Mouse (Mus musculus) brain, embryonic 18.5 days (tissue): ENCODE measurements at regions not wholly inside any gene's neighbourhood (a gene's known extent, or its start where the extent isn't known, plus 50 kb on each side); places are given as distances from the start of the nearest gene placed in this dataset.

Experiments
- DNase-seq: peaks from one replicate; pipeline ENCODE4 v3.0.0-alpha.2; 2012; ENCODE audit warnings: low read depth, low spot score

DNA sequence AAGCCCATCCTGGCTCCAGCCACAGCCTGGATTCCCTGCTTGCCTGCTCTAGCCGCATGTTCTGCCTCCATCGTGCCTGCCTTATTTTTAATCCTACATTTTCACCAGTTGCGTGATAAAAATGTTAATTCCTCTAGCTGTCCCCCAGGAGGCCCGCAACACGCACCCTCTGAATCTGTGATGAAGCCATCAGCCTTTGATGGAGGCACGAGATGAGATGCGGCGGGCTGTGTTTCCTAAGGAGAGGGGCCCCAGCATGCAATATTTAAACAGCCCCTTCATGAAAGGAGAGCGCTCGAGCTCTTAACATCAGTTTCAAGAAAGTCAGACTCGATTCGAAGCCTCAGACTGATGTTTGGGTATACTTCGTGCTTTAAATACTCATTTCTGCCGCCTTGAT is 76.3 kb downstream of the Nptx2 start:
- DNase-seq: no peak

- no peak for DNase-seq
Measured at GRCm38 (mm10) chr5:144623358-144623757, 77.7 kb downstream of the Nptx2 start.

- no peak for DNase-seq
Measured at GRCm38 (mm10) chr5:144632295-144632694, 86.6 kb downstream of the Nptx2 start.

GRCm38 (mm10) chr5:144638631-144639030 is 92.9 kb downstream of the Nptx2 start:
- DNase-seq: no peak

DNA sequence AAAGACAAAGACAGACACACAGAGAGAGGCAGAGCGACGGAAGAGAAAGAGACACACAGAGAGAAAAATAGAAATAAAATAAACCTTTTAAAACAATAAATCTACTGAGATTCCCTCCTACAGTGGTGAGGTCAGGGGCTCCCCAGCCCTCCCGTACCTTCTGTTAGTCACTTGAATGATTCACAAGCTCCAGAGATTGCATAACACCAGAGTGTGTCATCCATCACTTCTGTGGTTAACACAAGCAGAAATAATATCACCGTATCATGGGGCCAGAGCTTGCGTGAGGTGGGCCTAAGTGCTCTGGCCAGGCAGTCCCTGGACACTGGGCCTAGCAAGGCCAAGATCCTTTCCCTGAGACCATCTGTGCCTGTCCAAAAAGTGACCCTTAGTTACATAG is 93.9 kb downstream of the Nptx2 start:
- no peak for DNase-seq

DNA sequence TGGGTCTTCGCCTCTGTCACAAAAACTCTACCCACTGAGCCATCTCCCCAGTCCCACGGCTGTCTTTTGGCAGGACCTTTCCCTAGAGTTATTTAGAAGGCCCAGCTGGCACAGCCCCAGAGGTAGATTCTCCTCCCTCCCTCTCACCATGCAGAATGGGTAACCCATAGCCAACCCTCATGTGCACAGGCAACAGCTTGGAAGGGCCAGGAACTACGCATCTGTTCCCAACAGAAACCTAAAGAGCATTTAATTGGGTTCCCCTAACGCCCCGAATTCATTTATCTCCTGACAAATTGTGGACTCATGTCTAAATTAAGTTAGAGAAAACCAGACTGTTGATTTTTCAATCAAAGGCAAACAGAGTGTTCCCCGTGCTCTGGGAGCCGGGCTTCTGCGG is 97.1 kb downstream of the Nptx2 start:
- no peak for DNase-seq

DNA sequence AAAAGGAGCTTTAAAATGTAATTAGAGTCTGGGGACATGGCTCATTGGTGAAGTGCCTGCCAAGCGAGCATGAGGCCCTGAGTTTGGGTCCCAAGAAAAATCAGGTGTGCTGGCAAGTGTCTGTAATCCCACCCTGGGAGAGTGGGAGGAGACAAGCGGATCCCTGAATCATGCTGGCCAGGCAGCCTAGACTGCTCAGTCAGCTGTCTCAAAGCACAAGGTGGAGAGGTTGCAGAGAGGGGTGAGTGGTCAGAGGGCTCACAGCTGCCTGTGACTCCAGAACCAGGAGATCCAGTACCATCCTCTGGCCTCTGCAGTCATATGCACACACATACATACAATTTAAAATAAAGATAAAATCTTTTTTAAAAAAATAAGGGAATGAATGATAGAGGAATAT is 97.7 kb downstream of the Nptx2 start:
- DNase-seq: no peak

- no peak for DNase-seq
Measured at GRCm38 (mm10) chr5:144645367-144645766, 99.7 kb downstream of the Nptx2 start.

DNA sequence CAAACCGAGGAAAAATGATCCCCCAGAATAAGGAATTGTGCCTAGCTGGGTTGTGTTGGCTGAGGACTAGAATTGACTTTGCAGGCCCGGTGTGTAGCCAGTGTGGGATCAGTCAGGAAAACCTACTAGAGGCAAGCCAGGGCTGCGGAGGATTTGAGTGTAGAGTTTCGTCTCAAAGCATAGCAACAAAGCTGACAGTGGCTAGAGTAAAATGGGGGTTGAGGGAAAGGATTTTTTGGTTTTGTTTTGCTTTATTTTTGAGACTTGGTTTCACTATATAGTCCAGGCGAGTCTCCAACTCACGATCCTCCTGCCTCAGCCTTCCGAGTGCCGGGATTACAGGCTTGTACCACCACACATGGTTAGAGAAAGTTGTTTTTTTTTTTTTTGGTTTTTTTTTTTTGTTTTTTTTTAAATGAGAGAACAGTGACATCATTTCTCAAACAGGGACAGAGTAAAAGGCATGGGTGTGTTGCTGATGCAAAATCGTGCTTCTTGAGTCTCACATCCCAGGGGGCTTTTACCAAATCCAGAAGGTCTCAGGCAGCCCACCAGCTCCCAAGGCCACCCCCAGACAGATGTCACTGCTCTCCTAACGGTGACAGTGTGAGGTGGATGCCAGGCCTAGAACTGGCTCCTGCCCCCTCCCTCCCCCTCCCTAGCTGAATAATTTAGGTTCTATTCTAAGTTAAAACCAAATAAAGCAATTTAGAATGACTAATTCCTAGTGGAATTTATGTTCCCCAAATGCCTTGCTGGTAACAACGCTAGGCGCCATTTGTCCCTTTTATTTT is 101.8 kb downstream of the Nptx2 start:
- no peak for DNase-seq

DNA sequence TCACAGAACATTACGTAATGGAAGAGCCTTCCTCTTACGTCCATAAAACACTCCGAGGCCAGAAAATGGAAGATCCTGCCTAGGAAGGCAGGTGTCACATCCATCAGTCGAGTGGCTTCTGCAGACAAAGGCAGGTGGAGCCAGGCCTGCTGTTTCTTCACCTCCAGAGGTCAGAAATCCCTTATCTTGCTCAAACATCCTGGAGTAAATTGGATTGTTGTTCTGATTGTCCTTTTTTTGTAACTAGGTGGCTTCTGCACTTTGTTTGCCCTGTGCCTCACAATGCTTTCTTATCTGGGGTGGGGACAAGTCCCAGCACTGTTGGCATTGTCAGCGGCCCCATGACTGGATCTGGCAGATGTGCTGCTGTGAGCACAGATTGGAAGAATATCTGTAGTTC is 106.5 kb downstream of the Nptx2 start:
- no peak for DNase-seq

DNA sequence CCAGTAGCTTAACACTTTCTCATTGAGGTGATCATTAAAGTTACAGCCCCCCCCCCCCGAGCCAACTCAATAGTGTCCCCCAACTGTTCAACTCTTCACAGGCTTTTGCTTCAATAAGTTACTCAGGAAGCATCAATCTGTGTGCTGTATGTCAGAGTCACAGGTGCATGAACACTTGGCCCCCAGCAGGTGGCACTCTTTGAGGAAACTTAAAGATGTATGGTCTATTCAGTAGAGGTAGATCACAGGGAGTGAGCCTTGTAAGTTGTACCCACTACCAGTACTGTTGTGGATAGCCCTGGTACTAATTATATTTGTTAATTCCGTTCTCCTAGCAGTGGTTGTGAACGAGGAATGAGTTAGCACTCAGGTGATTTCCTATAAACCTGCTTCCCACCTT is 99.6 kb downstream of the Tmem130 start:
- DNase-seq: no peak

- no peak for DNase-seq
Measured at GRCm38 (mm10) chr5:144663981-144664380, 97.6 kb downstream of the Tmem130 start.

DNA sequence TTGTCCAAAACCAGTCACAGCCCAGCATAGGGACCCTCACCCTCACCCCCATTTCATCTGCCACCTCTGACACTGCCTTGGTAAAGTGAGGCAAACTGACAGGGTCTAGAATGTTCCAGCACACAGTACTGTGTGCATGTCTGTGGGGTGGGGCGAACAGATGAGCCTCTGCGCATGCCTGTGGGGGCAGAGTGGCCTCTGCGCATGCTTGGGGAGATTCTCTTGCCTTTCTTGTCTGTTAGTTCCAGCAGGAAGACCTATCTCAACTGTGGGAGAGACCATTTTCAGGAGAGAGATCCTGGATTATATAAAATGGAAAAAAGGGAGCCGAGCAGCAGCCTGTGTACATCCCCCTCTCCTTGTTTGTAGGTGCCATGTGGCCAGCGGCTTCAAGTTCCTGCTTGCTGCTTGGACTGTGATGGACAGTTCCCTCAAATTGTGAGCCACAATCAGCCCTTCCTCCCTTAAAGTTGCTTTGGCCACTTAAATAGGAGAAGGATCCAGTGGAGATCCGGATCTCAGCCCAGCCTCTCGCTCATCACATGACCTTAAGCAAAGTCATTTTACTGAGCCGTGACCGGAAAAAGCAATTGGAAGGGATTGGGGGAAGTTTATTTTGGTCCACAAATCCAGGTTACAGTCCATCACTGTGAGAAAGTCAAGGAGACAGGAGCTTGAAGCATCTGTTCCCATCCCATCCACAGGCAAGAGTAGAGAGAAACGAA is 96.9 kb downstream of the Tmem130 start:
- DNase-seq: no peak

DNA sequence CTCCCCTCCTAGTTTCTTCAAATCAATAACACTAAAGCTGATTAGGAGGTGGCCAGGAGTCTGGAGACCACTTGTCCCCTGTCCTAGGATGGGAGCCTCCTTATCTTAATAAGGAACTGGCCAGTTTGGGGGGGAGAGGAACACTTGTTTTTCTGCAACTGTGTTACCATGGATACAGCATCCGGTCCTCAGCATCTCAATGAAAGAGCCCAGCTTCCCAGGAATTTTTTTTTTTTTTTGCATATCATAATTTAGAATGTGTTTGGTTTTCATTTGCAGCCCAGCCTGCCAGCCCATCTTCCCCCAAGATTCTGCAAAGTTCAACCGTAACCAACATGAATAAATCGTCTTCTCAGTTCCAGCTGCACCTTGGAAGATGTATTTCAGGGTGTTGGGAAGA is 93.6 kb downstream of the Tmem130 start:
- peak; percentile 14 for DNase-seq

DNA sequence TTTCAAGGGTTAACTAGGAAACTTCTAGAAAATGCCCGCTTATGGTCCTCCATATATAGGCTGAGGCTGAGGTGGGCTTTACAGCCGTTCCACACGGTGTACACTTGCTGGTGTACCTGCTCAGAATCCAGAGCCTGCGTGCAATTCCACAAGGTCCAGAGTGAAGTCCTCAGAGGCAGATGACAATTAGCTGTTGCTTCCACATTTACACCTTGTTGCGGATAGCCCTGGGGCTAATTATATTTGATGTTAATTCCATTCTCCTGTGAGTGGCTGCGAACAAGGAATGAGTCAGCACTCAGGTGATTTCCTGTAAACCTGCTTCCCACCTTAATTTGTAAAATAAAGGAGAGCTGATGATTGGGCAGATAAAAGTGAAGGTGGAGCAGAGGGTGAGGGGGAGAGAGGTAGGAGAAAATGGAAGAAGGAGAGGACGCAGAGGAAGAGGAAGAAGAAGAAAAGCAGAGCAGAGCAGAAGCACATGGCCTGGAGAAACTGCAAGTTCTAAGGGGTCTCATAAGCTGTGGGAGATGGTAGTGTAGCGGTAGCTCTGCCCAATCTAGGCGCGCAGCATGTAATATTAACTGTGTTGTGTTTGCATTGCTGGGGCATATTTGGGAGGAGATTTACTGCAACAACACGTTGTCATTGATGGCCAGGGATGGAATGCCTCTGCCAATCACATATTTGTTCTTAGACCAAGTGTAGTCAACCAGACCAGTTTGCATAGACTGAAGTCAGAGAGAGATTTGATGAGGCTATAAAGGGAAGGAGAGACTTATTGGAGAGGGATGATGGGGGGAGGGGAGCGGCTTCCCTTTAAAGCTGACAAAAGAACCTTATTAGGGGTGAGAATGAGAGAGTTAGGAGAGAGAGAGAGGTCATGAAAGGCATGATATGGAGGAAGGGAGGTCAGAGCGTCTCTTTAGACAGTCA is 82.5 kb downstream of the Tmem130 start:
- no peak for DNase-seq

DNA sequence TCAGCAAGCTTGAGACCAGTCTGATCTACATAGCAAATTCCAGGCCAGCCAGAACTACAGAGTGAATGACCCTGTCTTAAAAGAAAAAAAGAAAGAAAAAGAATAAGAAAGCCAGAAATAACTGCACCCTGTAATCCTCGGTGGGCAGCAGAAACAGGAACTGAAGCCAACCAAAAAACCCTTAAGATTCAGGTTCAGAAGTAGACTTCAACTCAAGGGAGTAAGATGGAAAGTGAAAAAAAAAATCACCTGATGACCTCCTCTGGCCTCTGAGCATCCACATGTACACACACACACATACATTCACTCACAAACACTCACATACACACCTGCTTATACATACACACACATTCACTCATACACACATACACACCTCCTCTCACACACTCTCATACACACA is 77.4 kb downstream of the Tmem130 start:
- DNase-seq: no peak
